Mouse (Mus musculus) CD8-positive naive resting alpha-beta T cell, adult 2 months (primary cell): Measurements from ENCODE around the gene Cryba2.
A peak's percentile ranks its signal among the peaks of the same experiment; 100 is the strongest.

Source experiments
- DNase-seq, 2 experiments: peaks; one replicate each; pipeline ENCODE4 v3.0.0; 2022; ENCODE audit warnings: low read depth in 2 of 2, low spot score in 2 of 2

The Cryba2 gene

DNA sequence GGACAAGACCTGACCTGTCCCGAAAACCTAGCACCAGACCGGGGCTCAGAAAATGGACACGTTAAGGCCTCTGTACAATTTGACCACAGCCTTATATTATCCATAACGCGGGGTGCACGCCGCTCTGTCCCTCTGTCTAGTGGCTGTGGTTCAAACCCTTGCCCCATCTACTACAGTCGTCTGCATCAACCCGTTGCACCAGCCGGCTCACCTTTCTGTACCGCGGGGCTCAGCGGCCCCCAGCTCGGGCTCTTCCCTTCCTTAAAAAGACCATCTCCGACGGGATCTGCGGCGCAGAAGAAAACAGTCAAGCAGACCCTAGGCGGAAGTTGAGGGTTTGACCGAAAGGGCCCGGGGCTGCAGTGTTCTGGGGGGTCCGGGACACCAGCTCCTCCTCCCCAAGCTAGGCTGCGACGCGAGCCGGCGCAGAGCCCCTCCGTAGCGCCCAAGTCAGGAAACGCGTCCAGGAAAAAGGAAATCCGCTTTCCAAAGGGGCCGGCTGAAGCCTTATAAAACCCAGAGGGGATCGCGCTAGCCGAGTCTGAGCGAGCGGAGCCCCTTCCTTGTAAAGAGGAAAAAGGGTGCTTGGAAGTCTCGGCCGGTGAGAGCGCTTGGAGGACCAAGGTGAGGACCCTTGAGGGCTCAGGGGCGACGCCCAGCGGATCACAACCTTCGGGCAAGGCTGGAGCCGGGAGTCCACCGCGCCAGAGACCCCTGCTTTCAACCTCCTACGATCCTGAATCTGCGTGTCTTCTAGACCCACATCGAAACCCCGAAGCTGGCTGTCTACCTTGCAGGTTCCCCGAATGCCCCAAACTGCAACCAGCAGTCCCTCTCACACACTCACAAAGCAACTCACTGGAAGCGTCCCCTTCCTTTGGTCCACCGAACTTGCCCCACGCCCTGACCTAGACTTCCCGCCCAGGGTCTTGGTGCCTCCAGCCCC lies 8.5 kb downstream of the Cryba2 start:
- DNase-seq = no peak

DNA sequence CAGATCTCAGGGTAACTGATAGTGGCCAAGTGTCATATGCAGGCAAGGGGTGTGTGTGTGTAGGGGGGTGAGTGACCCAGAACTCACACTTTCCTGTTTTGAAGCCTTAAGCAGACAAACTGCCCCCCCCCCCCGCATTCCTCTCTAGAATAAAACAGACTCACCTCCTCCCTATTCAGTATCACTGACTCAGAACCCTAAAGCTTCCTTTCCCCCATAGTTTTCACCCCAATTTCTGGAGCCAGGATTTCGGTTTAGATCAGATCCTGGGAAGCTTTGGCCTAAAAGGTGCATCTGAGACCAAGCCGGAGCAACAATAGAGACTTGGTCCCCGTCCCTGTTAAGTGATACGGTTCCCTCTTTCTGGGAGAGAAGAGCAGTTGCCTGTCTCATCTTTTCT lies 9.5 kb downstream of the Cryba2 start:
- DNase-seq = no peak

DNA sequence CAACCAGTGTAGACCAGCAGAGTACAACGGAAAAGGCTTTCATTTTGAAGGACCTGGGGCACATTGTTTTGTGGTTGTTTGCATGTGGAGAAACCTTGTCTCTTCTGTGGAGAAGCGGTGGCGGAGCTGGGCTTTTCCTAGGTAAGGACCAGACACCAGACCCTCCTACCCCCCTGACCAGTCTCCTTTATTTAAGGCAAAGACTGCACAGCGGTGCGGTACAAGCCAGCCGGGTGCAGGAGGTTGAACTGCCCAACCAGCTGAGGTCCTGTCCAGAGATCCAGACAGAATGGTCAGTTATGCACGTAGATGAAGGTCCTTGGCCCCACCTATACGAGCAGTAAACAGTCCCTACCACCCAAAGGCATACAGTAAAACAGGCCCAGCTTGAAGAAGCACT lies 10.1 kb downstream of the Cryba2 start:
- no peak for DNase-seq

DNA sequence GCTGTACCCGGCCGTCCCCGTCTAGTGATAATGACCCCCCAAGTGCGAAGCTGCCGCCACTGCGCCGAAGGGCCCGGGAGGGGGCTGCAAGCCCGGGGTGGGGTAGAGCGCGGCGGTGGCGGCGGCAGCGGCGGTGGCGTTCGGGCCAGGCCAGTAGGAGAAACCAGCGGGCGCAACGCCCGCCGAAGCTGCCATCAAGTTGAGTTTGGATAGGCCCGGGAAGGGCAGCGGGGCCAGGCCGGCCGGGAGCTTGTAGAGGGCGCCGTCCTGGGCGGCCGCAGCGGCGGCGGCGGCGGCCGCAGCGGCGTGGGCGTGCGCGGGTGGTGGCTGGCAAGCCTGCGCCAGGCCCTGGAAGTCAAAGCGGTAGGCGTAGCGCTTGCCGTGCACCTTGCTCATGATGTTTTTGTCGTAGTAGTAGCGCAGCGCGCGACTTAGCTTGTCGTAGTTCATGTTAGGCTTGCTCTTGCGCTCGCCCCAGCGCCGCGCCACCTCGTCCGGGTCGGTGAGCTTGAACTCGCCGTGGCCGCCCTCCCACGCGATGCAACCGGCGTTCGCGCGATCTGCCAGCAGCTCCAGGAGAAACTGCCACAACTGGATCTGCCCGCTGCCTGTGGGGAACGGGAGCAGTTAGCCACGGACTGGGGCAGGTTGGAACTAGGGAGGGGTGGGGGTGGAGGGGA lies 10.7 kb downstream of the Cryba2 start:
- no peak for DNase-seq

DNA sequence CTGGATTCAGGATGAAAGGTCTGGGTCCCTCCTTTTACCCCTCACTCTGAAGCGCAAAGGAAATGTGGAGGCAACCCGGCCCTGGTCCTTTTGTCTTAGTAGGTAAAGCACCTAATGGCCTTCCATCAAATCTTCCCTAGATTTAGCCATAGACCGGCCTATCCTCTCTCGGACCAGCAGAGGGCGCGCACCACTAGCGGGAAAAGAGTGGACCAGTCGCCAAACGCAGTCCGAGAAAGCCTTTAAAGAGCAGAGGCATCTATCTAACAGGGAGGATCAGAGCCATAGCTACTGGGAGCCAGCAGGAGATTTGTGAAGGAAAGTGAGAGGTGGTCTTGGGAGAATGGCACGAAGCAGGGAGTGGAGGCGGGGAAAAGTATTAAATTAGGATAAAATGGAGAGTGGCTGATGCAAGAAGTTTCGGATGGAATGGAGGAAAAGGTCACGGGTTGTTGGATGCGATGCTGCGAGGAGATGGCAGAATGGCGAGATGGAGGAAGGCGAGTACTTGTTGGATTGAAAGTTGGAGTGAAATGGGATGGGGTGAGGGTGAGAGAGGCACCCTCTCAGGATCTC lies 12.1 kb downstream of the Cryba2 start:
- DNase-seq = peak; percentile 24 to 27

DNA sequence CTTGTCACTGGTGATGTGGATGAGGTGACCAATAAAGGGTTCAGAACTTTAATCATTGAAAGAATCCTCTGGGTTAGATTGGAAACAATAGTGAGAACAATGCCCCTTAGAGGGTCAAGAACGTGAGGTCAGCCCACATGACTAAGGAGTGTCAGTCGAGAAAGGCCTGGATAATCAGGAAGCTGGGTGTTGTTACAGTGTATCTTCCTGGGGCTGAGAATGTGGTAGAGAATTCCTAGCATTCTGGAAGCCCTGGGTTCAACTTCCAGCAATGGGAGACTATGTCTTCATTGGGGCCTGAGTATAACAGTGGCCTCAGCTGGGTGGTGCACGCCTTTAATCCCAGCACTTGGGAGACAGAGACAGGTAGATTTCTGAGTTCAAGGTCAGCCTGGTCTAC lies 15.7 kb downstream of the Cryba2 start:
- no peak for DNase-seq

DNA sequence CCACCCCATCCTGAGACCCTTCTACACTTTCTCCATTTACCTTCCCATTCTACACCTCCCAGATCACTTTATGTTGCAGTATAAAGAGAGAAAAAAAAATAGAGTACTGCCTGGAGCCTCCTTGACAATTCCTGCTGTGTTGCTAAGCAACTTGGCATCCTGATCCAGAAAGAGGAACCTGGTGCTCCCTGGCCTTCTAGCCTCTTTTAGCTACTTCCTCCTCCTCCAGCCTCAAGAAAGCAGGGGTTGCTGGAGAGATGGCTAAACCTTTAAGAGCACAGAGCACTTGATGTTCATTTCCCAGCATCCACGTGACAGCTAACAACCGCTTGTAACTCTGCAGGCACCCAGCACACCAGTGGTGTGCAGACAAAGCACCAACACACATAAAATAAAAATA lies 20.7 kb downstream of the Cryba2 start:
- DNase-seq = no peak

DNA sequence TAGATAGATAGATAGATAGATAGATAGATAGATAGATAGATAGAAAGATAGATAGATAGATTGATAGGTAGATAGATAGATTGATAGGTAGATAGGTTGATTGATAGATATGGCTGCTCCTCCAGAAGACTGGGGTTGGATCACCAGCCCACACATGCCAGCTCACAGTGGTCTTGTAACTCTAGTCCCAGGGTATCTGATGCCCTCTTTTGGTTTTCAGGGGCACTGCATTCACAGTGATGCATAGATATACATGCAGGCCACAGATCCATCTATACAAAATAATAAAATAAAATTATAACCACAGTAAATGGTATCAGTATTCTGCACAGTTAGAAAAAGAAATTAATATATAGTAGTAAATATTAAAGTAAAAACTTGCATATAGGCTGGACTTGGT lies 31.2 kb downstream of the Cryba2 start:
- DNase-seq = no peak

DNA sequence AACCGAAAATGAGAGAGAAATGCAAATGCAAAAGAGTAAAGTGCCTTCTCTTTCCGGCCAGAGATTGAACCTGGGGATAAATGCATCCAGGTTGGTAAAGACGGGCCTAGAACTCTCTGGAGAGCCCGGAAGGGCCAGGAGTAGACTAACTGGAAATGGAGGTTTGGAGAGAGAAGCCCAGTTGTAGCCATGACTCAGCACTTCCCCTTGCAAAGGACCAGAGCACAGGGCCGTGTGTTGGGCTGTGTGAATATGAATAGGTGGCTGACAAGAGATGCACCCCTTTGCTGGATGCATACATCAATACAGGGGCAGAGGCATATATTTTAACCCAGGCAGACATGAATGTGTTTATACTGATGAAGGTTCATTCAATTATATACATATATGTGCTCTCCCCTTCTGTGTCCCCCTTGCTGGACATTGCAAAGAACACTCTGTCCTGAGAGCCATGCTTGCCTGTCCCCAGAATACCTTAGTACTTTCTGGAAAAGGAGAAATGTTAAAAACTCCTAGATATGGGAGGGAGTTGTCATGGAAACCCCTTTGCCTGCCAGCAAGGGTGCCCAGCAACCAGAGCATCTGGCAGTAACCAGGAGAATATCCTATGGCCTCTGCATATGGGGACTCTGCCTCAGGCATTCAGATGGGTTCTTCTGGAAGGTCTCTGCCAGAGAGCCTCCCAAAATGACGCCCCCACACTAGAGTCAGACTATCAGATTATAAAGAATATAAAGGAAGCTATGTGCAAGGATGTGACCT lies 33.5 kb downstream of the Cryba2 start:
- DNase-seq = no peak

DNA sequence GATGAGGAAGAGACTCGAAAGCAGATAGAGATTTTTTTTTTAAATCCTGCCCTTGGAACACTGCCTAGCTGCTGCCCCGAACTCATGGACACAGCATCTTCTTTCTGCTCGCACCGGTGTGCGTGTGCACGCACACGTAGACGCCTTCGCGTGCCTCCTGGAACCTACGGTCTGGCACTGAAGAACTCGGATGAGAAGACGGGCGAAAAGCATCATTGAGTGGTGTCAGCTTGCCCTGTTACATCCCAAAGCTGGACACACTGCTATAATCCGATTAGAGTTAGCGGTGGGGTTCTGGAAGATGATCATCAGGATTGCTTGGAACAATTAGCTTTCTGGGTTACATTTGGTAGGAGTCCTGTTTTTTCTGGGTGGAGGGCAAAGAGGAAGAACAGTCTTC lies 34.1 kb downstream of the Cryba2 start:
- DNase-seq = no peak

DNA sequence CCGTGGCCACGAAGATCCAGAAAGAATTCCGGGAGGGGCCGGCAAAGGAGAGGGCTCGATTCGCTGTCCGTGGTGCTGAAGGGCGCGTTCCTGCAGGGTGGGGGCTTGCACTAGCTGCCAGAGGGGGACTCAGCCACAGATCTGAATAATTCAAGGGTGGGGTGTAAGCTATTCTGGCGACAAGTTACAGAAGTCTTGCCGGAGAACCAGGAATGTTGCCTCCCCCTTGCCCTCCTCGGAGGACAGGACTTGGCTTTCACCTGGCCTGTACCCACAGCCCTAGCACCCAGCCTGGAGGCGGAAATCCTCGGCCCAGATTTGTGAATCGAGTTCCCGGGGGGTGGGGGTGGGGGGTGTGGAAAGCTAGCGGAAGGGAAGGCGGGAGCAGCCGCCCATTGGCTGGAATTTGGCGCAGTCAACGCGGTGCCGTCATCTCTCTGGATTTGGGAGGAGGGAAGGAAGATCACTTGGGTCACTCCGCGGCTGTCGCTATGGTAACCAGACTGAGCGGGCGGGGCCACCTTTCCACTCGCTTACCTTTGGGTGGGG lies 34.7 kb downstream of the Cryba2 start:
- DNase-seq = no peak

DNA sequence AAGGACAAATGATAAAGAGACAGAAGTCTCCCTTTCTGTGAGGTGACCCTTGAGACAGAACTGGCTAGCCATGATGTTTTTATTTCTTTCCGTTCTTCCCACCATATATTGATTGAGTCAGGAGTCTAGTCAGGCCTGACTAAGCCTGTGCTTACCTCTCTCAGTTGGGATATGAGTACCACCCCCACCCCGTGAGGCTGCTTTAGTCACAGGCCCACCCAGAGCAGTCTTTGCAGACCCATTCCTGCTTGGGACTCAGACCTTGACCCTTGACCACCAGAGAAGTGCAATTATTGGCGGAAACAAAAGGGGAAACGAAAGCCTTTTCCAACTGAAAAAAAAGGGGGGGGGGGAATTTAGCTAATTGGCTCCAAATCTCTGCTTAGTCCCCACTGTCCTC lies 35.3 kb downstream of the Cryba2 start:
- no peak for DNase-seq

DNA sequence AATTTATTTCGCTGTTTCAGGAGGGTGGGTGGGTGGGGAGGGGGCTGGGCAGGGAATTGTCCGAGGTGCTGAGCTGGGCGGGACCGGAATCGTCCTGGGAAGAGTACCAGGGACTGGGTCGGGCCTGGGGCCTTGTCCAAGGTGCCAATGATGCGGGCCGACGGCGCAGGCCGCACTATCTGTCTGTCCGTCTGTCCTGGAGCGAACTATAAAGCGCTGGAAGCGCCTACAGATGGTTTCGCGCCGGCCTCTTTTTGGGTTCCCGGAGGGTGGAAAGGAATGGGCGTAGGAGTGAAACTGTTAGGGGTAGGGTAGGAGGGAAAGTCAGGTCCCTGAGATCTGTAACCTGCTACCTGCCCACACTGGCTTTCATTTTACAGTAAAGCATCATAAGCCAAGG lies 35.7 kb downstream of the Cryba2 start:
- no peak for DNase-seq

DNA sequence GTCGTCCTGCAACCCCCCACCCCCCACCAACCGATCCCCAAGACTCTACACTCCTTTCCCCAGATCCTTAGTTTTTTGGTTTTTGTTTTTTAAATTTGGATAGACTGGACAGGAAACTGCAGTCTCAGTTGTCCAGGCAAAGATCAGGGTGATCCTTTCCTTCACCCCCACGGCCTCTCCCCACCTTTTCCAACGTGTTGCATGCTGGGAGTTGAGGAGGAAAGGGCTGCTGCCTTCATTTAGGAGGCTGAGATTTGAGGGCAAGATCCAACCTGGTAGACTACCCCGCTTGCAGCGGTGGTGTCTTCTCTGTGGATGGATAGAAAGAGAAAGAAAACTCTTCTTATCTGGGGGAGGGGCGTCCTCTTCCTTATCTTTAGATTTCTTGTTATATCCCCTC lies 36.2 kb downstream of the Cryba2 start:
- DNase-seq = no peak

DNA sequence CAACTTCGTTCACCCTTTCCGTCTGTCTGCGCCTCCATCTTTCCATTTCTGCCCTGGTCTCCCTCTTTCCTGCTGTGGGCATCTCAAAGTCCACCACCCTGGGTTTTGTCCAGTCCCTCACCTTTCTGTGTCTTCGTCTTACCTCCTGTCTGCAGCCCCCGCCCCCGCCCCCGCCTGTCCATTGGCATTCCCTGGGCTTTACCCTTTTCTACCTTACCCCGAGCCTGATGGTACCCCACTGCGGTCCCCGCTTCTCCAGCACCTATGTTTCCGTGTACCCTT lies 36.6 kb downstream of the Cryba2 start:
- DNase-seq = no peak

DNA sequence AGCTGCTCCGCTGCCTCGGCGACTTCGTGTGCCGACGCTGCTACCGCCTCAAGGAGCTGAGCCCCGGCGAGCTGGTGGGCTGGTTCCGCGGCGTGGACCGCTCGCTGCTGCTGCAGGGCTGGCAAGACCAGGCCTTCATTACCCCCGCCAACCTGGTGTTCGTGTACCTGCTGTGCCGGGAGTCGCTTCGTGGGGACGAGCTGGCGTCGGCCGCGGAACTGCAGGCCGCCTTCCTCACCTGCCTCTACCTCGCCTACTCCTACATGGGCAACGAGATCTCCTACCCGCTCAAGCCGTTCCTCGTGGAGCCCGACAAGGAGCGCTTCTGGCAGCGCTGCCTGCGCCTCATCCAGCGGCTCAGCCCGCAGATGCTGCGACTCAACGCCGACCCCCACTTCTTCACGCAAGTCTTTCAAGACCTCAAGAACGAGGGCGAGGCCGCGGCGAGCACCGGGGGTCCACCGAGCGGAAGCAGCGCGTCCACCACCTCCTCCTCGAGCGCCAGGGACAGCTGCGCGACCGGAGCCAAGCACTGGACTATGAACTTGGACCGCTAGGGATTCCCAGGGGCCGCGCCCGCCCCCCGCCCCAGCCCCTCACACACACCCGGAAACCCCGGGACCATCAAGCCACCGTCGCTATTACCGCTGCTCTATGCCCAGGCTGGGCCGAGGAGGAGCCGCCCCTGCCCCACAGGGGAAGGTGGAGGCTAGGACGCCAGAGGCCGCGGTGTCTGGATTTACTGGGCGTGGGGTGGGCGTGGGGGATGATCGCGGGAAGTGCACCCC lies 37.1 kb downstream of the Cryba2 start:
- DNase-seq = no peak

DNA sequence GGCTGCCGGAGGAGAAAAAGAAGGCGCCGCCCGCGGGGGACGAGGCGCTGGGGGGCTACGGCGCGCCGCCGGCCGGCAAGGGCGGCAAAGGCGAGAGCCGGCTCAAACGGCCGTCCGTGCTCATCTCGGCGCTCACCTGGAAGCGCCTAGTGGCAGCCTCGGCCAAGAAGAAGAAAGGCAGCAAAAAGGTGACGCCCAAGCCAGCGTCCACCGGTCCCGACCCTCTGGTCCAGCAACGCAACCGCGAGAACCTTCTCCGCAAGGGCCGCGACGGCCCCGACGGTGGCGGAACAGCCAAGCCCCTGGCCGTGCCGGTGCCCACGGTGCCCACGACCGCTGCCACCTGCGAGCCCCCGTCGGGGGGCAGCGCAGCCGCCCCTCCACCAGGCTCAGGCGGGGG lies 37.8 kb downstream of the Cryba2 start:
- no peak for DNase-seq

DNA sequence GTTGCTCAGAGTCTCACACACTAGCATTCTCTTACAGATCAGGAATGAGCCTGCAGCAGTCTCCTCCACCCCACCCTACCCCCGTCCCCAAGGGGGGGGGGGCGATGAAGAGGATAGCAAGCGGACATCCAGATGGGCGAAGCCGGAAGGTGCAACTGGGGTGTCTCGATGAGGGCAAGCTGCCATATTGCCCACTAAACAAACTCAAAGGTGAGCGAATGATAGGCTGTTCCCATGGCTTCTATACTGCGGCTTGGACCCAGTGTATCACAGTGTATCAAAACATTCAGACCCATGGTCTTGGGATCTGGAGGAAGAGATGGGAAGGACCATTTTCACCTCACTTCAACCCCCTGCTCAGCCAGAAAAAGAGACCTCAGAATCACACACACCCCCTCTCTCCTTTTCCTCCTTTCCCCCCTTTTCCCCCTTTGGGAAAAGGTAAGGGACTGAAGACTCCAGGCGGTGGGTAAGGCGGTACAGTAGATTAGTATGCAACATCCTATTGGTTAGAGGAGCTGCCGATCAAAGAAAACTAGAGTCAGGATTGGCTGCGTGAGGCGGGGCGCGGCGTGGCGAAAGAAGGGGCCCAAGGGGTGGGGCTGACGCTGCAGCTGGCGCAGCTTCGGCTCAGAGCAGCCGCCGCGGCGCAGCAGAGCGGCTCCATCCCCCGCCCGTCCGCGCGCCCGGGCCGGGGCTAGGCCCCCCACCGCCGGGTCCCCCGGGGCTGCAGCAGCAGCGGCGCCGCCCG lies 38.5 kb downstream of the Cryba2 start, which contains the start of gene Cdk5r2:
Cdk5r2 (plus strand) TSS at position 629 of the 751 bp plus-strand sequence.
- DNase-seq = peak; percentile 26 to 33

DNA sequence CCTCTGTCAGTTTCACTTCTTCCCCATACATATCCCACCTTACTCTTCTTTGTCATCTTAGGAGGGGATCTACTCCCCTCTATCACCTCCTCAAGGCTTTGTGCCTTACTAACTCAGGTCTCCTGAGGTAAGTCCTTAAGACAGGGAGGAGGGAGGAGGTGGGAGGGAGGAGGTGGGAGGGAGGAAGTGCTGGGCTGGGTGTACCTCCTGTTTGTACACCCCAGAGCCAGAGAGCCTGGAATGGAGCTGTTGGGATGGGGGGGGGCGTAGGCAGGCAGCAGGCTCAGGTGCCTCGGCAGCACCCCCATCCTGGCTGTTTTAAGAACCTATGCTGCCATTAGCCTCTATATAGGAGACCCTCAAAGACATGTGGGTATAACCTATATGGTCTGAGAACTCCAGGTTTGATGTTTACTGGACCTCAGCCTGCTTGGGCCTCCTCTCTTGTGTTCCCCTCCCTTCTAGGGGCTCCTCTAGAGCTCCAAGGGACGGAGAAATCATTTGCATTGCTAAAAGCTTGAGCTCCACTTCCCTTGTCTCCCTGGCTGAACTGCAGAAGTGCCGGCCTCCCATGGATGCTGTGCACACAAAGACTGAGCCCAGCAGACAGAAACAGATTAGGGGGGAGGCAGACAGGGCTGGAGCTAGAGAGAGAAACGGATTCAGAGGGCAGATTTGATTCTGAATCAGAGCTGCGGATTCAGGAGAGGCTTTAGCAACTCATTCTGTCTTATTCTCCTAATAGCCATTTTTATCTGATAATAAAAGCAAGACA lies 41.8 kb downstream of the Cryba2 start:
- no peak for DNase-seq
